Mouse (Mus musculus) heart, adult 10 weeks (tissue): ENCODE measurements around the gene Asmt. TPM values are rescaled to one million over a fixed set of nuclear protein-coding genes. Genes with fewer than 3 reads are reported as not detected.

Experiments used
- polyA plus RNA-seq: library from polyadenylated mRNA; stranded (reverse); fragments of 350-450 nt; fragmentation: Illumina TruSeq; extraction: RNeasy Lipid Tissue Mini Kit (QIAGEN cat#74804); gene quantifications from one replicate; pipeline ENCODE4 v1.2.3, GENCODE M21; 2014; ENCODE audit warnings: low read depth, low replicate concordance

The Asmt gene
- not detected for polyA plus RNA-seq

GRCm38 (mm10) chrX:170672594-170673092, at the start of gene Asmt:
TSS of gene Asmt (plus strand) at chrX:170672644.

